Mouse (Mus musculus) E14TG2a.4 (cell line): ENCODE results near the gene Agbl1.

Source experiments
- CTCF ChIP-seq: conservative IDR thresholded peaks from 2 replicates; pipeline ENCODE4 v1.5.1; 2014; ENCODE audit warnings: low read length
- POU5F1 ChIP-seq: IDR thresholded peaks from 2 replicates; pipeline ENCODE4 v1.6.1; 2014; ENCODE audit warnings: low read length, borderline replicate concordance

GRCm38 (mm10) chr7:76780446-76780845 lies 550.8 kb downstream of the Agbl1 start:
- TF ChIP-seq CTCF (no peak), POU5F1 (no peak)
